Mouse (Mus musculus) layer of hippocampus, adult 2 months (tissue): ENCODE measurements around the gene Smim17. TPM values are rescaled to one million over a fixed set of nuclear protein-coding genes. Genes with fewer than 3 reads are reported as not detected.
A peak's percentile ranks its signal among the peaks of the same experiment; 100 is the strongest.
"Not testable (repeated sequence)": the region's sequence is repeated elsewhere in the genome, so short reads cannot be mapped to it uniquely, and the experiment has no call there.

Experiments used
- DNase-seq, 2 experiments: peaks; one replicate each; pipeline ENCODE4 v3.0.0; 2022; ENCODE audit warnings: low spot score in 2 of 2
- H3K27ac ChIP-seq: fragments of 200-600 bp; 2 replicates; pipeline ENCODE4 v1.8.1; 2022
- H3K4me3 ChIP-seq: fragments of 200-600 bp; 2 replicates; pipeline ENCODE4 v1.8.1; 2022; ENCODE audit warnings: mild to moderate bottlenecking
- CTCF ChIP-seq: fragments of 200-600 bp; conservative IDR thresholded peaks from 2 replicates; pipeline ENCODE4 v1.8.1; 2022; ENCODE audit warnings: antibody characterized with exemption, mild to moderate bottlenecking, moderate library complexity
- long read RNA-seq, 2 experiments: library from polyadenylated mRNA; stranded (forward); transcript quantifications; one replicate each; pipeline ENCODE4 v2.0.0; 2021; ENCODE audit warnings: borderline mapping rate in 2 of 2
- total RNA-seq, 2 experiments: library from RNA; stranded (reverse); gene quantifications; 2 replicates each; pipeline ENCODE4 v1.2.3; 2021

Smim17 gene
- 10 to 100 TPM; 19.7 to 24.1 TPM for total RNA-seq
- long read RNA-seq, experiment 1, partial matches to known transcripts = 0 of 3 reads
- long read RNA-seq, experiment 1, other reads (novel, unspliced or antisense) = 1 of 3 reads
- long read RNA-seq, experiment 2, partial matches to known transcripts = 0 of 6 reads
- long read RNA-seq, experiment 2, other reads (novel, unspliced or antisense) = 3 of 6 reads

- Histone ChIP-seq H3K27ac (peak within 1 kb of the TSS; percentile 81), H3K4me3 (peak within 1 kb of the TSS; percentile 72)
- no peak for TF ChIP-seq CTCF
- DNase-seq = peak; percentile 73 to 78
Measured at GRCm38 (mm10) chr7:6397996-6398975, at the start of gene Smim17. TSS of gene Smim17 (plus strand) at chr7:6398715.

DNA sequence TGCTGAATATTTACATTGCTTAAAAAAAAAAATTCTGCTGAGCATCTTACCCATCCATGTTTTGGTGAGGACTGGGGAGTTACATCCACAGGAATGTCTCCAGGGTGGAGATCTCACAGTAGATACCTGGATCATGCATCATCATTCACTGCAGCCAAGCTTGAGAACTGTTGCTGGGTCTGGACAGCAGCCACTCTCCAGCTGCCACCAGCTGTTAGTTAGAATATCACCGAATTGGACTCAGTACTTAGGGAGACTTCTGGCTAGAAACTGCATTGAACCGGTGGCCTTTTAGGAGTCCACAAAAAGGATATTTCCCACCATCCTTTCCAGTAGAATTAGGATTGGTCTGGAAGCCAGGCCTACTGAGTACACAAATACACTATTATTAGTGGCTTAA, 40.4 kb upstream of the Smim17 start:
- no peak overlapping the region for H3K4me3 ChIP-seq
- no peak for DNase-seq
- no peak overlapping the region for H3K27ac ChIP-seq
- no peak for TF ChIP-seq CTCF

DNA sequence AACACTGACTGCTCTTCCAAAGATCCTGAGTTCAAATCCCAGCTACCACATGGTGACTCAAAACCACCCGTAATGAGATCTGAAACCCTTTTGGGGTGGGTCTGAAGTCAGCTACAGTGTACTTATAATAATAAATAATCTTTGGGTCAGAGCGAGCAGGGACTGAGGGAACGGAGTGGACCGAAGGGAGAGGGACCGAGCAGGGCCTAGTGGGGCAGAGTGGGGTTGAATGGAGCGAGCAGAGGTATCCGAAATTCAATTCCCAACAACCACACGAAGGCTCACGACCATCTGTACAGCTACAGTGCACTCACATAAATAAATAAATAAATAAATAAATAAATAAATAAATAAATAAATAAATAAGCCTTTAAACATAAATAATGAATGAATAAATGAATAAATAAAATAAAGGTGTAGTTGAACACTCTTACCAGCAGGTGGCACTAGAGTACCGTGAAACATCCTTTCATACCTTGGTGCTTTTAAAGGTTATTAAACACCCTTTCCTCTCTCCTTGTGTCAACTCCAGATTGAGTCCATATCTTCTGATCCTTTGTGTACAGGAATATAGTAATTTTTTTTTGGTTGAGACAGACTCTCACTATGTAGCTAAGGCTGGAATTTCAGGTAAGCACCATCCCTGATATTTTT, 39.5 kb upstream of the Smim17 start:
- no peak overlapping the region for H3K27ac ChIP-seq
- DNase-seq = peak in 1 of 2 experiments; percentile 50
- no peak overlapping the region for H3K4me3 ChIP-seq
- TF ChIP-seq CTCF = peak; percentile 85

DNA sequence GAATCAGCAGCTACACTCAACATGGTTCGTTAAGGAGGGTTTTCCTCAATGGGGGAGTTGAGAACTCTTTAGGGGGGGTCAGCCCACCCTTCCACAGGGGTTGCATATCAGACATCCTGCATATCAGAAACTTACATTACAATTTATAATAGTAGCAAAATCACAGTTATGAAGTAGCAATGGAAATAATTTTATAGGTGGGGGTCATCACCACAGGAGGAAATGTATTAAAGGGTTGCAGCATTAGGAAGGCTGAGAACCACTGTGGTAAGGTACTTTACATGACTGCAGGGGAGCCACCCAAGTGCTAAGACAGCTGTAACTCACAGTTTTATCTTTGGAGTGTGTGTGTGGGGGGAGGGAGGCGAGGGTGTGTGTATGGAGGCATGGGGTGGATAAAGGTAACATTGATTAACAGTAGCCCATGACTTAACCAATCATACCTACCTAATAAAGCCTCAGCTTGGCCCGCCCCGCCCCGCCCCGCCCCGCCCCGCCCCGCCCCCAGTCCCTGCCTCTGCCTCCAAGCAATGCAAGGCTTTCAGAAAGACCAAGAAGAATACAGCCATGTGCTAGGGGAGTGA, 37.9 kb upstream of the Smim17 start:
- H3K4me3 ChIP-seq = no peak overlapping the region
- DNase-seq = no peak
- no peak for TF ChIP-seq CTCF
- H3K27ac ChIP-seq = no peak overlapping the region

- H3K4me3 ChIP-seq = peak overlapping the region; percentile 75
- DNase-seq = no peak
Measured at GRCm38 (mm10) chr7:6361756-6362155, 36.8 kb upstream of the Smim17 start.

GRCm38 (mm10) chr7:6362268-6363046, 36.1 kb upstream of the Smim17 start:
- peak; percentile 97 to 99 for DNase-seq
- Histone ChIP-seq H3K4me3 (peak overlapping the region; percentile 75), H3K27ac (peak overlapping the region; percentile 86)
- no peak for TF ChIP-seq CTCF

More at GRCm38 (mm10) chr7:6361756-6362155, 36.8 kb upstream of the Smim17 start:
- H3K27ac ChIP-seq = peak overlapping the region; percentile 86
- TF ChIP-seq CTCF = no peak

- TF ChIP-seq CTCF = no peak
- DNase-seq = peak in 1 of 2 experiments; percentile 88
- H3K27ac ChIP-seq = peak within 1 kb of the TSS; percentile 86
- H3K4me3 ChIP-seq = peak within 1 kb of the TSS; percentile 75
Measured at GRCm38 (mm10) chr7:6363047-6363488, 35.4 kb upstream of the Smim17 start, which contains the start of gene Zfp78. TSS of gene Zfp78 (plus strand) at chr7:6363280.

DNA sequence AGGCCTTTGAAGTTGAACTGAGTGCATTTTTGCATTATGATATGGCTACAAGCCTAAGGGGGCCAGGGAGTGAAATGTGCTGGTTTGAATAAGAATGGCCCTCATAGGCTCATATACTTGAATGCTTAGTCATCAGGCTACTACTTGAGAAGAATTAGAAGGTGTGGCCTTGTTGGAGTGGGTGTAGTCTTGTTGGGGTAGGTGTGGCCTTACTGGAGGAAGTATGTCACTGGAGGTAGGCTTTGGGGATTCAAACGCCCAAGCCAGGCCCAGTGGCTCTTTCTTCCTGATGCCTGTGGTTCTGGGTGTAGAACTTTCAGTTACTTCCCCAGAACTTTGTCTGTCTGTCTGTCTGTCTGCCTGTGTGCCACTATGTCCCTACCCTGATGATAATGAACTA, 33.8 kb upstream of the Smim17 start:
- TF ChIP-seq CTCF = no peak
- DNase-seq = no peak

DNA sequence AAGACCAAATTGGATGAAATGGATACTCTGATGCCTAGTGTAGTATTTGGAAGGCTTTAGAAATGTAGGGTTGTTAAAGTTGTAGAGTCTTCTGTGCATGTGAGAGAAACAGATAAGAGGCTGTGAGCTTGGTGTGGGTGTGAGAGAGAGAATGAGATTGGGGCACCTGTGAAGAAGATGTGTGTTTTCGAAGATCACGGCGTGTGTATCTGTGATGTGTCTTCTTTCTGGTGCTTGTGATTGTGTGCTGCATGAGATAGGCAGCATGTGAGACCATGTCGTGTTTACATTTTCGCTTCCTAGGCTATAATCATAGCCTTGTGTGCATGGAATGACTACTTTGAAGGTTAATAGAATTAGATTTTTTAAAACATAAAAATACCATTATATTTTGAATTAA, 31.3 kb upstream of the Smim17 start:
- no peak for DNase-seq
- Histone ChIP-seq H3K4me3 (no peak overlapping the region), H3K27ac (no peak overlapping the region)
- no peak for TF ChIP-seq CTCF

More for the DNA sequence above, 33.8 kb upstream of the Smim17 start:
- no peak overlapping the region for H3K27ac ChIP-seq
- no peak overlapping the region for H3K4me3 ChIP-seq

GRCm38 (mm10) chr7:6368146-6368545, 30.4 kb upstream of the Smim17 start:
- not testable (repeated sequence) for H3K27ac ChIP-seq, DNase-seq, H3K4me3 ChIP-seq

DNA sequence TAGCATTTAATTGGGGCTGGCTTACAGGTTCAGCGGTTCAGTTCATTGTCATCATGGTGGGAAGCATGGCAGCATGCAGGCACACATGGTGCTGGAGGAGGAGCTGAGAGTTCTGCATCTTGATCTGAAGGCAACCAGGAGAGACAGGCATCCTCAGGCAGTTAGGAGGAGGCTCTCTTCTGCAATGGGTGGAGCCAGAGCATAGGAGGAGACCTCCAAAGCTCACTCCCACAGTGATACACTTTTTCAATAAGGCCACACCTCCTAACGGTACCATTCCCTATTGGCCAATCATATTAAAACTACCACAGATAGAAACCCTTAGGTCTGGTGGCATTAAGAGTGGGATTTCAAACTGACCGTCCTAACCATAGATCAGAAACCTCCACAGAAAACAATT, 29.1 kb upstream of the Smim17 start:
- DNase-seq = no peak
- Histone ChIP-seq H3K4me3 (no peak overlapping the region), H3K27ac (no peak overlapping the region)
- TF ChIP-seq CTCF = no peak

GRCm38 (mm10) chr7:6372993-6373392, 25.5 kb upstream of the Smim17 start:
- no peak for DNase-seq
- TF ChIP-seq CTCF = no peak
- Histone ChIP-seq H3K4me3 (no peak overlapping the region), H3K27ac (no peak overlapping the region)
